Mouse (Mus musculus): ENCODE data around the gene 2410002F23Rik. TPM values are rescaled to one million over a fixed set of nuclear protein-coding genes. Genes with fewer than 3 reads are reported as not detected.

2410002F23Rik gene
- polyA plus RNA-seq, 1 experiment from 2014 or later = 206 TPM

- no peaks in the 10 kb centered on the region for H3K9me3 ChIP-seq
- 95% methylated on average over 2 of the region's 2 CpGs for WGBS
- ATAC-seq (ENCODE audit: low FRiP score) = no peak
- H3K4me1 ChIP-seq (replicated peaks) = no peaks in the 10 kb centered on the region
- H3K9ac ChIP-seq = no peak overlapping the region
- peaks cover 52% of the 10 kb centered on the region for H3K27me3 ChIP-seq
- no peak overlapping the region for H3K4me3 ChIP-seq
- no peak overlapping the region for H3K27ac ChIP-seq
- no peaks in the 10 kb centered on the region for H3K36me3 ChIP-seq
- no peak overlapping the region for H3K4me2 ChIP-seq
Observed at GRCm38 (mm10) chr7:44269397-44269796, 22.9 kb downstream of the 2410002F23Rik start.

GRCm38 (mm10) chr7:44271309-44271708, 24.8 kb downstream of the 2410002F23Rik start:
- Histone ChIP-seq H3K4me3 (no peak overlapping the region), H3K4me2 (no peak overlapping the region), H3K9me3 (no peaks in the 10 kb centered on the region), H3K9ac (no peak overlapping the region), H3K36me3 (no peaks in the 10 kb centered on the region), H3K27ac (no peak overlapping the region), H3K4me1 (replicated peaks) (no peaks in the 10 kb centered on the region), H3K27me3 (peaks cover 50% of the 10 kb centered on the region)
- WGBS = 69% methylated on average over 2 of the region's 2 CpGs
- ATAC-seq (ENCODE audit: low FRiP score) = no peak

GRCm38 (mm10) chr7:44272546-44272945, 26.0 kb downstream of the 2410002F23Rik start:
- H3K4me2 ChIP-seq = no peak overlapping the region
- no peaks in the 10 kb centered on the region for H3K4me1 ChIP-seq (replicated peaks)
- H3K9me3 ChIP-seq = no peaks in the 10 kb centered on the region
- H3K27ac ChIP-seq = no peak overlapping the region
- 90% methylated on average over 7 of the region's 7 CpGs for WGBS
- no peak for ATAC-seq (ENCODE audit: low FRiP score)
- H3K9ac ChIP-seq = no peak overlapping the region; the same call in 1 of the 2 replicates
- peaks cover 41% of the 10 kb centered on the region for H3K27me3 ChIP-seq
- no peak overlapping the region for H3K4me3 ChIP-seq
- no peaks in the 10 kb centered on the region for H3K36me3 ChIP-seq

- H3K4me3 ChIP-seq = no peak overlapping the region
- H3K4me2 ChIP-seq = no peak overlapping the region
- peaks cover 32% of the 10 kb centered on the region for H3K27me3 ChIP-seq
- no peak for ATAC-seq (ENCODE audit: low FRiP score)
- 48% methylated on average over 7 of the region's 7 CpGs for WGBS
- H3K27ac ChIP-seq = no peak overlapping the region
- no peak overlapping the region for H3K9ac ChIP-seq
- H3K9me3 ChIP-seq = no peaks in the 10 kb centered on the region
- no peaks in the 10 kb centered on the region for H3K4me1 ChIP-seq (replicated peaks)
- no peaks in the 10 kb centered on the region for H3K36me3 ChIP-seq
Observed at GRCm38 (mm10) chr7:44273446-44273845, 26.9 kb downstream of the 2410002F23Rik start.

- H3K9me3 ChIP-seq = no peaks in the 10 kb centered on the region
- no peaks in the 10 kb centered on the region for H3K36me3 ChIP-seq
- peaks cover 25% of the 10 kb centered on the region for H3K27me3 ChIP-seq
- no peak overlapping the region for H3K4me3 ChIP-seq
- ATAC-seq (ENCODE audit: low FRiP score) = no peak
- H3K9ac ChIP-seq = no peak overlapping the region
- no peak overlapping the region for H3K27ac ChIP-seq
- 35% methylated on average over 11 of the region's 11 CpGs for WGBS
- no peak overlapping the region for H3K4me2 ChIP-seq
- no peaks in the 10 kb centered on the region for H3K4me1 ChIP-seq (replicated peaks)
Observed at GRCm38 (mm10) chr7:44274096-44274495, 27.6 kb downstream of the 2410002F23Rik start.

- no peak for ATAC-seq (ENCODE audit: low FRiP score)
- WGBS = 79% methylated on average over 3 of the region's 3 CpGs
- no peak overlapping the region for H3K27ac ChIP-seq
Observed at GRCm38 (mm10) chr7:44275546-44275945, 29.0 kb downstream of the 2410002F23Rik start.

GRCm38 (mm10) chr7:44276461-44277249, 30.1 kb downstream of the 2410002F23Rik start:
- 65% methylated on average over 10 of the region's 10 CpGs for WGBS
- Histone ChIP-seq H3K4me3 (no peak overlapping the region), H3K27ac (no peak overlapping the region), H3K36me3 (no peaks in the 10 kb centered on the region), H3K9ac (no peak overlapping the region), H3K27me3 (peaks cover 21% of the 10 kb centered on the region), H3K4me2 (no peak overlapping the region), H3K9me3 (no peaks in the 10 kb centered on the region), H3K4me1 (replicated peaks) (0 out of 2 replicates have a peak, but pooled peaks cover 3% of the 10 kb centered on the region)
- no peak for ATAC-seq (ENCODE audit: low FRiP score)

More at GRCm38 (mm10) chr7:44275546-44275945, 29.0 kb downstream of the 2410002F23Rik start:
- no peak overlapping the region for H3K4me3 ChIP-seq
- H3K9me3 ChIP-seq = no peaks in the 10 kb centered on the region
- H3K4me1 ChIP-seq (replicated peaks) = no peaks in the 10 kb centered on the region
- H3K27me3 ChIP-seq = peaks cover 21% of the 10 kb centered on the region
- H3K36me3 ChIP-seq = no peaks in the 10 kb centered on the region
- H3K4me2 ChIP-seq = no peak overlapping the region
- no peak overlapping the region for H3K9ac ChIP-seq

GRCm38 (mm10) chr7:44277250-44277622, 30.7 kb downstream of the 2410002F23Rik start:
- Histone ChIP-seq H3K27me3 (peaks cover 18% of the 10 kb centered on the region), H3K9ac (no peak overlapping the region), H3K4me3 (no peak overlapping the region), H3K9me3 (no peaks in the 10 kb centered on the region), H3K4me2 (no peak overlapping the region), H3K4me1 (replicated peaks) (0 out of 2 replicates have a peak, but pooled peaks cover 4% of the 10 kb centered on the region), H3K27ac (no peak overlapping the region), H3K36me3 (no peaks in the 10 kb centered on the region)
- ATAC-seq (ENCODE audit: low FRiP score) = no peak
- 45% methylated on average over 2 of the region's 2 CpGs for WGBS

GRCm38 (mm10) chr7:44280959-44281358, 34.4 kb downstream of the 2410002F23Rik start:
- Histone ChIP-seq H3K9me3 (no peaks in the 10 kb centered on the region), H3K4me2 (no peak overlapping the region), H3K27me3 (no peaks in the 10 kb centered on the region), H3K36me3 (no peaks in the 10 kb centered on the region), H3K4me1 (replicated peaks) (0 out of 2 replicates have a peak, but pooled peaks cover 4% of the 10 kb centered on the region), H3K4me3 (no peak overlapping the region), H3K27ac (no peak overlapping the region), H3K9ac (no peak overlapping the region)
- ATAC-seq (ENCODE audit: low FRiP score) = no peak
- WGBS = 77% methylated on average over 1 of the region's 1 CpGs

- H3K9ac ChIP-seq = no peak overlapping the region
- H3K9me3 ChIP-seq = no peaks in the 10 kb centered on the region
- WGBS = 79% methylated on average over 7 of the region's 7 CpGs
- no peak for ATAC-seq (ENCODE audit: low FRiP score)
- H3K4me3 ChIP-seq = no peak overlapping the region
- no peaks in the 10 kb centered on the region for H3K36me3 ChIP-seq
- H3K4me2 ChIP-seq = no peak overlapping the region
- no peaks in the 10 kb centered on the region for H3K27me3 ChIP-seq
- no peak overlapping the region for H3K27ac ChIP-seq
- 0 out of 2 replicates have a peak, but pooled peaks cover 4% of the 10 kb centered on the region for H3K4me1 ChIP-seq (replicated peaks)
Observed at GRCm38 (mm10) chr7:44281586-44281985, 35.1 kb downstream of the 2410002F23Rik start.

- Histone ChIP-seq H3K9me3 (no peaks in the 10 kb centered on the region), H3K4me3 (no peak overlapping the region), H3K4me2 (no peak overlapping the region), H3K36me3 (no peaks in the 10 kb centered on the region), H3K4me1 (replicated peaks) (no peaks in the 10 kb centered on the region), H3K9ac (no peak overlapping the region), H3K27ac (no peak overlapping the region), H3K27me3 (no peaks in the 10 kb centered on the region)
- 75% methylated on average over 7 of the region's 7 CpGs for WGBS
- ATAC-seq (ENCODE audit: low FRiP score) = no peak
Observed at GRCm38 (mm10) chr7:44287760-44288159, 41.2 kb downstream of the 2410002F23Rik start.

- 87% methylated on average over 4 of the region's 4 CpGs for WGBS
- Histone ChIP-seq H3K27me3 (no peaks in the 10 kb centered on the region; the same call in 1 of the 2 replicates), H3K27ac (no peak overlapping the region), H3K4me1 (replicated peaks) (no peaks in the 10 kb centered on the region), H3K9me3 (no peaks in the 10 kb centered on the region), H3K36me3 (no peaks in the 10 kb centered on the region), H3K4me2 (no peak overlapping the region), H3K4me3 (no peak overlapping the region), H3K9ac (no peak overlapping the region)
- ATAC-seq (ENCODE audit: low FRiP score) = no peak
Observed at GRCm38 (mm10) chr7:44290986-44291385, 44.5 kb downstream of the 2410002F23Rik start.

- ATAC-seq (ENCODE audit: low FRiP score) = no peak
- no peak overlapping the region for H3K4me2 ChIP-seq
- H3K9me3 ChIP-seq = no peaks in the 10 kb centered on the region
- H3K27ac ChIP-seq = no peak overlapping the region
- no peak overlapping the region for H3K4me3 ChIP-seq
- no peak overlapping the region for H3K9ac ChIP-seq
- WGBS = 62% methylated on average over 4 of the region's 4 CpGs
- H3K4me1 ChIP-seq (replicated peaks) = no peaks in the 10 kb centered on the region
- H3K27me3 ChIP-seq = no peaks in the 10 kb centered on the region; the same call in 1 of the 2 replicates
- H3K36me3 ChIP-seq = no peaks in the 10 kb centered on the region
Observed at GRCm38 (mm10) chr7:44291418-44291817, 44.9 kb downstream of the 2410002F23Rik start.
